Mouse (Mus musculus): ENCODE measurements around the gene Olfr785. TPM values are rescaled to one million over a fixed set of nuclear protein-coding genes. Genes with fewer than 3 reads are reported as not detected.
"Not testable (repeated sequence)": the region's sequence is repeated elsewhere in the genome, so short reads cannot be mapped to it uniquely, and the experiment has no call there.

Olfr785 gene
- polyA plus RNA-seq (2012; rRNA removed): not detected in 2 replicates

DNA sequence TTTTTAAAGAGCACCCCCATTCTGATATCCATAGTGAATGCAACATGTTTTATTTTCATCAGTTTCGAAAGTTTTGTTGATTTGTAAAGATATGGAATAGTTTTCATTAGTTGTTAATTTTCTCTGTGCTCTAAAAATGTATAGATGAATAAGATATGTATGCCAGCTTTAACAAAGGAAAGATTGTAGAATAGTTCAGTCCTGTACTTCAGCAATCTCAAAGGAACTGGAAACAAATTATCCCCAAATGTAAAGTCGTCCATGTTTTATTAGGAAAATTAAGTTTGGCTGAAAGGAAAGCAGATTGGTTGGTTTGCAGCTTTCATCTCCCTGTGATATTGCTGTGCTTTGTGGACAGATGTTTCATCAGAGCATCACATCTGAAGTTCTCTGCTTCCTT is at the start of gene Olfr785:
Gene Olfr785, plus strand, starts transcription at position 301 of the 400 bp plus-strand sequence.
- DNase-seq (ENCODE audit: low spot score): no peak

DNA sequence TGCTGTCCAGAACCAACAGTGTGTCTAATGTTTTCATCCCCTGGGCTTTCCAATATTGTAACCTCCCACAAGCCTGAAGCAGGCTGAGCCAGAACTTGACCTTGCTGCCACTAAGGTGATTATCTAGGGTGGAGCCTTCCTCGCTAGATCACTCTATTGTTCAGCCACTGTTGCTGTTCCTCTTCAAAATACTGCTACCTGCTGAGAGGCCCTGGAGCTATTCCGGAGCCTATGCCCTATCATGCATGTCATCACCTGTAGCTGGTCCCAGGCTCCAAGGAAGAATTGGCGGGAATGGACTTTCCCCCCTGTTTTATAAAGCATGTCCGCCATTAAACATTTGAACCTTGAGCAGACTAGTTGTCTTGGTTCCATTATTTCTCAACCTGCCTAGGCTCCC is 48.7 kb upstream of the Olfr785 start:
- not testable (repeated sequence) for DNase-seq (ENCODE audit: low spot score)

DNA sequence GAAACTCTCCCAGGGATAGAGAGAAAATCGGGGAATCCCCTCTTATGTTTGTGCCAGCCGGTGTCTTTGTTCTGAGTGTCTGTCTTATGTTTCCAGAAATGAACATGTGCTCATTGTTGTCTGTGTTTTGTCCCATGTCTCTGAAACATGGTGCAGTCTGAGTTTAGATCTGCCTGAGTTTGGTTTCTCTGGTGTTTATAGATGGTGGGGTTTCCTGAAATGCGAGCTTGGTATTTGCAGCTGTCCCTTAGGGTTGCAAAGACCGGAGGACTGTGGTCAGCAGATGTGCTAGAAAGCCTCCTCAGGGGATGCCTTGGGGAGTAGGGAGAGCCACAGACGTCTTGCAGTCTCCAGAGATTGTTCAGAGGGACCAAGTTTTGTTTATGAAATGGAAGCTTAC is 47.9 kb upstream of the Olfr785 start:
- DNase-seq (ENCODE audit: low spot score): no peak

DNA sequence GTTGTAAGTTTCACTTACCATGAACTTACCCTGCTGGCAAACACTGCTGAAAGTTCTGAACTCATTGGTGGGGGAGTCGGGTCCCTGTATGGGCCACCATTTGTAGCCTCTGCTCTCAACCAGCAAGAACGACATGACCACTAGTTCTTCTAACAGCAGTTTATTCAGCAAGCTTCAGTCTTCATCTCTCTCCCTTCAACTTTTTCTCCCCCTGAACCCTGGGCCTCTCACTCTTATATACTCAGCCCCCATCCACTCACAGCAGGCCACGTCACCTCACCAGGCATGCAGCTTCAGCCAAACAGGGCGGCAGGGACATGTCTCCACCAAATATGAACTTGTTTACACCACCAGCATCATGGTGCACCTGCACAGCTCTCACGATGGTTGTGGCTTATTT is 31.2 kb upstream of the Olfr785 start:
- DNase-seq (ENCODE audit: low spot score): not testable (repeated sequence)

DNA sequence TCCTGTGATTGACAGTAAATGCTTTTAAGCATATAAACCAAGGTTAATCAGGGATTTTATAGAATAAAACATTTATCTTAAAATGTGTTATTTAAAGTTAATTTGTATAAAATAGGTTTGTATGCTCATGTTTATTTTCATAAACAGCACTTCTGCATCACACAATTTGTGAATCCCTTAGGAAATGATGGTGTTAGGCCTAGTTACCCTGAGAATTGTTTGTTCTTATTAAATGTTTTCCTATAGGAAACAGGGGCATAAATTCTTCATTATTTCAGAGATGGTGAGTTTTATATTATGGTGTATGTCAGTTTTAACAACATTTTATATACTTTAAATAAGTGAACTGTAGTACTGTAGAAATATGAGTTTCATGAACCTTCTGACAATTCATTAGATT is 21.4 kb upstream of the Olfr785 start, which contains the start of gene Olfr784:
Gene Olfr784, plus strand, starts transcription at position 301 of the 400 bp plus-strand sequence.
- no peak for DNase-seq (ENCODE audit: low spot score)

DNA sequence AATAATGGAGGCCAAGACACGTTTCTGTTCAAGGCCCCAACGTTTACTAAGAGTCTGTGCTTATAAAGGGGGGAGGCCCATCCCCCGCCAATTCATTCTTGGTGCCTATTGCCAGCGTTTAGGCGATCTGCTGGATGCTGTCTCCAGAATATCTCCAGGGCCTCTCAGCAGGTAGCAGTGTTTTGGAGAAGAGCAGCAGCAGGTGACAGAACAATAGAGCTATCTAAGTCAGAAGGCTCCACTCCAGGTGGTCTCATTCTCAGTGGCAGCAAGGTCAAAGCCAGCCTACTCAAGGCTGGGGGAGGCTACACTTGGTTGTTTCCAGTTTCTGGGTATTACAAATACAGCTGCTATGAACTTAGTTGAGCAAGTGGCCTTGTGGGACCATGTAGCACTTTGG is 4.3 kb upstream of the Olfr785 start:
- no peak for DNase-seq (ENCODE audit: low spot score)

DNA sequence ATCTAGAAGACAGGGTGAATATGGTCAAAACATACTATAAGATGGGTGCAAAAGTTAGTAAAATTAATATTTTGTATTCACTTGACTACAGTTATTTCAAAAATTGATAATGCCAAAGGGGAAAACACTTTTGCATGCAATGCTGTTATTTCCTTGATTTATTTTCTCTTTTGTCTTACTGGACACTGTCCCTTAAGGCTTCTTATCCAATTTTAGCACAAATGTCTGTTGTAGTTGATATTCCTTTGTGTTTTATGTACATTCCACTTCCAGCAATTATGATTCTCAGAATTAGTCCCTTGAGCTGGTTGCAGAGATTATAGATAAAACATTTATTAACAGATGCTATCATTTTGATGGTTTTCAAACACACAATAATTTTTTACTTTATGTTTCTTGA is 21.8 kb downstream of the Olfr785 start, which contains the start of gene Olfr786:
Gene Olfr786, plus strand, starts transcription at position 301 of the 400 bp plus-strand sequence.
- no peak for DNase-seq (ENCODE audit: low spot score)

Other genes starting within 250 kb of the Olfr785 start
- not detected in 2 replicates for gene Olfr771, start 240.7 kb upstream of the Olfr785 start, polyA plus RNA-seq (2012; rRNA removed)
- gene Olfr772, start 227.5 kb upstream of the Olfr785 start, polyA plus RNA-seq (2012; rRNA removed): not detected in 2 replicates
- not detected in 2 replicates for gene Olfr773, start 218.0 kb upstream of the Olfr785 start, polyA plus RNA-seq (2012; rRNA removed)
- not detected in 2 replicates for gene Olfr774, start 169.2 kb upstream of the Olfr785 start, polyA plus RNA-seq (2012; rRNA removed)
- gene Olfr775, start 157.0 kb upstream of the Olfr785 start, polyA plus RNA-seq (2012; rRNA removed): not detected in 2 replicates
- gene Olfr776, start 146.3 kb upstream of the Olfr785 start, polyA plus RNA-seq (2012; rRNA removed): not detected in 2 replicates
- not detected in 2 replicates for gene Olfr777, start 133.9 kb upstream of the Olfr785 start, polyA plus RNA-seq (2012; rRNA removed)
- not detected in 2 replicates for gene Olfr780, start 87.3 kb upstream of the Olfr785 start, polyA plus RNA-seq (2012; rRNA removed)
- not detected in 2 replicates for gene Olfr781, start 76.6 kb upstream of the Olfr785 start, polyA plus RNA-seq (2012; rRNA removed)
- not detected in 2 replicates for gene Olfr782, start 56.6 kb upstream of the Olfr785 start, polyA plus RNA-seq (2012; rRNA removed)
- 0.03 and 0.06 TPM in 2 replicates for gene Olfr784, start 21.3 kb upstream of the Olfr785 start, polyA plus RNA-seq (2012; rRNA removed)
- gene Olfr786, start 21.9 kb downstream of the Olfr785 start, polyA plus RNA-seq (2012; rRNA removed): not detected in 2 replicates
- not detected in 2 replicates for gene Olfr787, start 56.4 kb downstream of the Olfr785 start, polyA plus RNA-seq (2012; rRNA removed)
- gene Olfr788, start 65.6 kb downstream of the Olfr785 start, polyA plus RNA-seq (2012; rRNA removed): not detected in 2 replicates
- gene Olfr789, start 79.3 kb downstream of the Olfr785 start, polyA plus RNA-seq (2012; rRNA removed): not detected in 2 replicates
- gene Olfr790, start 93.1 kb downstream of the Olfr785 start, polyA plus RNA-seq (2012; rRNA removed): not detected in 2 replicates
- gene Olfr791, start 116.4 kb downstream of the Olfr785 start, polyA plus RNA-seq (2012; rRNA removed): not detected in 2 replicates
- not detected in 2 replicates for gene Olfr792, start 133.7 kb downstream of the Olfr785 start, polyA plus RNA-seq (2012; rRNA removed)
- gene Olfr794, start 162.2 kb downstream of the Olfr785 start, polyA plus RNA-seq (2012; rRNA removed): not detected in 2 replicates
- not detected in 2 replicates for gene Olfr796, start 207.1 kb downstream of the Olfr785 start, polyA plus RNA-seq (2012; rRNA removed)
- gene Olfr798, start 222.5 kb downstream of the Olfr785 start, polyA plus RNA-seq (2012; rRNA removed): not detected in 2 replicates
- not detected in 2 replicates for gene Olfr799, start 232.1 kb downstream of the Olfr785 start, polyA plus RNA-seq (2012; rRNA removed)